Mouse (Mus musculus) CH12.LX (cell line): ENCODE measurements around the gene Iqcd. TPM values are rescaled to one million over a fixed set of nuclear protein-coding genes. Genes with fewer than 3 reads are reported as not detected.

Experiments used
- DNase-seq: peaks from one replicate; pipeline ENCODE4 v3.0.0-alpha.2; 2013; ENCODE audit errors: extremely low read depth
- H3K27ac ChIP-seq: 2 replicates; pipeline ENCODE4 v1.5.1; 2012; ENCODE audit warnings: low read depth, mild to moderate bottlenecking, control low read depth, moderate library complexity; ENCODE audit not compliant: insufficient read depth
- H3K27me3 ChIP-seq: replicated peaks from 2 replicates; pipeline ENCODE3; 2012; ENCODE audit warnings: inconsistent platforms
- H3K36me3 ChIP-seq, 2 experiments: replicated peaks in 1 of 2; 2 replicates each; pipeline versions ENCODE3 to v1.6.1; 2012; ENCODE audit warnings: inconsistent platforms in 1 of 2, low read length in 1 of 2, mild to moderate bottlenecking in 1 of 2, mixed read lengths in 1 of 2, moderate library complexity in 1 of 2; ENCODE audit not compliant: control insufficient read depth in 1 of 2, insufficient read depth in 1 of 2
- H3K4me1 ChIP-seq, 2 experiments: 2 replicates each; pipeline ENCODE4 v1.6.1; 2012; ENCODE audit warnings: inconsistent platforms in 1 of 2, moderate library complexity in 1 of 2; ENCODE audit not compliant: insufficient read depth in 2 of 2, control insufficient read depth in 1 of 2
- H3K4me2 ChIP-seq: 2 replicates; pipeline ENCODE4 v1.6.1; 2012; ENCODE audit warnings: low read depth, mild to moderate bottlenecking, control low read depth; ENCODE audit not compliant: poor library complexity, insufficient read depth, severe bottlenecking
- H3K4me3 ChIP-seq, 3 experiments: fragments of 150-350 bp in 1 of 3; sonication (generic) in 1 of 3; replicated peaks in 1 of 3; 2 replicates each; pipeline versions ENCODE3 to v1.5.1; 2011 to 2012; ENCODE audit warnings: low read depth in 2 of 3, low read length in 2 of 3, mild to moderate bottlenecking in 2 of 3, moderate library complexity in 2 of 3, control low read depth in 1 of 3, improper control_type of control experiment in 1 of 3, inconsistent platforms in 1 of 3, mixed read lengths in 1 of 3; ENCODE audit not compliant: poor library complexity in 1 of 3
- H3K79me2 ChIP-seq: replicated peaks from 2 replicates; pipeline ENCODE4 v1.6.1; 2012; ENCODE audit warnings: mild to moderate bottlenecking, moderate library complexity; ENCODE audit not compliant: control insufficient read depth, poor library complexity, insufficient read depth, severe bottlenecking; ENCODE audit errors: extremely low read depth
- H3K9ac ChIP-seq: 2 replicates; pipeline ENCODE4 v1.6.1; 2012; ENCODE audit warnings: low read depth, mild to moderate bottlenecking, control low read depth, moderate library complexity; ENCODE audit not compliant: insufficient read depth
- H3K9me3 ChIP-seq: replicated peaks from 2 replicates; pipeline ENCODE3; 2012; ENCODE audit warnings: low read length, inconsistent platforms, mixed read lengths
- CHD1 ChIP-seq: IDR thresholded peaks from 2 replicates; pipeline ENCODE4 v1.6.1; 2012; ENCODE audit warnings: low read depth, low read length, improper control_type of control experiment, inconsistent platforms
- ELF1 ChIP-seq: IDR thresholded peaks from 2 replicates; pipeline ENCODE4 v1.6.1; 2014; ENCODE audit warnings: low read depth, mild to moderate bottlenecking, inconsistent platforms, low read length, improper control_type of control experiment
- ETS1 ChIP-seq: conservative IDR thresholded peaks from 2 replicates; pipeline ENCODE4 v1.6.1; 2012; ENCODE audit warnings: low read depth, mild to moderate bottlenecking, inconsistent platforms, low read length, improper control_type of control experiment, moderate library complexity
- HCFC1 ChIP-seq: IDR thresholded peaks from 2 replicates; pipeline ENCODE4 v1.6.1; 2012; ENCODE audit warnings: low read depth, mild to moderate bottlenecking, inconsistent platforms, low read length, improper control_type of control experiment
- MAFK ChIP-seq: IDR thresholded peaks from 2 replicates; pipeline ENCODE4 v1.6.1; 2011; ENCODE audit warnings: low read length, improper control_type of control experiment; ENCODE audit not compliant: insufficient replicate concordance
- MAX ChIP-seq: IDR thresholded peaks from 2 replicates; pipeline ENCODE4 v1.6.1; 2011; ENCODE audit warnings: low read length, improper control_type of control experiment
- MYC ChIP-seq: IDR thresholded peaks from 2 replicates; pipeline ENCODE4 v1.6.1; 2011; ENCODE audit warnings: low read depth, mild to moderate bottlenecking, improper control_type of control experiment, low read length
- NRF1 ChIP-seq: IDR thresholded peaks from 2 replicates; pipeline ENCODE4 v1.6.1; 2014; ENCODE audit warnings: low read depth, mild to moderate bottlenecking, inconsistent platforms, low read length, improper control_type of control experiment, moderate library complexity
- POLR2A ChIP-seq: IDR thresholded peaks from 2 replicates; pipeline ENCODE4 v1.6.1; 2011; ENCODE audit warnings: low read depth, mild to moderate bottlenecking, improper control_type of control experiment, low read length
- POLR2AphosphoS2 ChIP-seq: IDR thresholded peaks from 2 replicates; pipeline ENCODE4 v1.6.1; 2011; ENCODE audit warnings: low read depth, low read length, improper control_type of control experiment
- RAD21 ChIP-seq: IDR thresholded peaks from 2 replicates; pipeline ENCODE4 v1.6.1; 2011; ENCODE audit warnings: low read depth, mild to moderate bottlenecking, low read length, improper control_type of control experiment, moderate library complexity
- SIN3A ChIP-seq: IDR thresholded peaks from 2 replicates; pipeline ENCODE4 v1.6.1; 2012; ENCODE audit warnings: low read length, improper control_type of control experiment, inconsistent platforms
- TBP ChIP-seq: conservative IDR thresholded peaks from 2 replicates; pipeline ENCODE4 v1.6.1; 2011; ENCODE audit warnings: low read depth, low read length, improper control_type of control experiment
- UBTF ChIP-seq: IDR thresholded peaks from 2 replicates; pipeline ENCODE4 v1.6.1; 2012; ENCODE audit warnings: low read depth, mild to moderate bottlenecking, inconsistent platforms, low read length, improper control_type of control experiment, moderate library complexity
- USF2 ChIP-seq: conservative IDR thresholded peaks from 2 replicates; pipeline ENCODE4 v1.6.1; 2011; ENCODE audit warnings: low read depth, low read length, improper control_type of control experiment
- ZC3H11A ChIP-seq: IDR thresholded peaks from 2 replicates; pipeline ENCODE4 v1.6.1; 2012; ENCODE audit warnings: low read depth, mild to moderate bottlenecking, inconsistent platforms, low read length, improper control_type of control experiment
- dilution Hi-C: fragments of 300-500 bp; cut with MboI; formaldehyde crosslinking; loops from 2 replicates; pipeline ENCODE4 v1.14.3; 2020; ENCODE audit warnings: low sequenced_read_pairs; ENCODE audit not compliant: extremely low pct_unique_long_range_greater_than_20kb, extremely low pct_ligation_motif_present
- in situ Hi-C: fragments of 300-500 bp; cut with MboI; formaldehyde crosslinking; loops from 3 replicates; pipeline ENCODE4 v1.14.3; 2019; ENCODE audit warnings: low sequenced_read_pairs, low pct_ligation_motif_present, low pct_unique_long_range_greater_than_20kb, mixed read lengths
- polyA plus RNA-seq: library from polyadenylated mRNA; unstranded; fragments of >175 nt; gene quantifications from 2 replicates; pipeline ENCODE4 v1.2.1, GENCODE M21; 2012; ENCODE audit warnings: low read depth; ENCODE audit not compliant: insufficient read length
- total RNA-seq, 2 experiments: library from RNA; depleted of rRNA; stranded (reverse); fragments of 300-350 nt in 1 of 2; fragments of >200 nt in 1 of 2; gene quantifications; 2 replicates each; pipeline ENCODE4 v1.2.3; 2012 to 2014

Gene Iqcd
- total and polyA plus RNA-seq, 3 experiments: 0.59 to 0.77 TPM; not detected in 1

DNA sequence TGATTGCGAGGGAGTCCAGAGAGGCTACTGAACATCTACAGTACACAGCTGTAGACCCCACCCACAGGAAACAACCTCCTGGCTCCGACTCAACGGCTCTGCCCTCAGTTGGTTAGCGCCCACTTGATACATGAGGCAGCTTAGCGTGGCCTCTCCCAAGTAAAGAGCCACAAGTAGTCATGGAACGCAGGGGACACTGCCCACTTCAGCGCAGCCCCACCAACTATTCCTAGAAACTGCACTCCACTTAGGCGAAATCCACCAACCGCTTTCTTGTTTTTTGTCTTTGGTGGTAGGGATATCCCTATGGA, 1.2 kb upstream of the Iqcd start:
- Histone ChIP-seq H3K4me2 (peak overlapping the region; percentile 89), H3K27me3 (peaks cover 10% of the 10 kb centered on the region), H3K9ac (no peak overlapping the region), H3K4me3 (peak overlapping the region in 1 of 3 experiments; percentile 75), H3K9me3 (peaks cover 4% of the 10 kb centered on the region), H3K36me3 (peaks cover 0 to 8% of the 10 kb centered on the region in 2 experiments), H3K79me2 (no peaks in the 10 kb centered on the region), H3K4me1 (peaks cover 7 to 51% of the 10 kb centered on the region in 2 experiments), H3K27ac (no peak overlapping the region)
- DNase-seq: no peak
- TF ChIP-seq MYC (no peak), POLR2A (no peak), RAD21 (no peak), SIN3A (no peak), HCFC1 (no peak), NRF1 (no peak), CHD1 (no peak), POLR2AphosphoS2 (no peak), ELF1 (no peak), USF2 (no peak), MAFK (no peak), UBTF (no peak)
- dilution Hi-C loops (no loop called here), in situ Hi-C loops (no loop called here)

DNA sequence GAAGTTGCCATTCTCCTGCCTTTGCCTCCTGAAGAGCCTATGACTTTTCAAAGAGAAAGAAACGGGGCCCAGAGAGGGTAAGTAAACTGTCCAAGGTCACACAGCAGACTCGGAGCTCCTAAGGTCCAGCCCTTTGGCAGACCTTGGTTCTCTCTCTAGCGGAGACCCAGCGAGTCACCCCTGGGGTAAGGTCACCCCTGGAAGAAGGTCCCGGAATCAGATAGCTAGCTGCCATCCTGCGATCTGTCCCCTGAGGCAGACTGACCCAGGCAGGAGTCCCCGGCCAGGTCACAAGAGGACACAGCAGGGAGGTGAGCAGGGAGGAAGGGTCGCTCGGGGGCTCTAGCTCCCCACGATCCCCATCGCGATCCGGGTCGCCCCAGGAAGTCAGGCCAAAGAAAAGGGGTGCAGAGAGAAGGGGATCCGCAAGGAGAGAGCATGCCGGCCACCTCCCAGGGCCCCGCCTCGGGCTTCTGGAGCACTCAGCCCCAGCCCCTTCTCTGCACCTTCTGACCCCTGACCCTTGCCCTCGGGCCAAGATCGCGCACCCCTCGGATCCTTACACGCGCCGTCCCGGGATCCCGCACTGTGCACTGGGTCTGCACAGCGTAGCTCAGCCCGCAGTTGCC, 762 bp upstream of the Iqcd start:
- DNase-seq: no peak
- Histone ChIP-seq H3K4me1 (peaks cover 7 to 48% of the 10 kb centered on the region in 2 experiments), H3K79me2 (no peaks in the 10 kb centered on the region), H3K27ac (no peak overlapping the region), H3K9ac (peak overlapping the region; percentile 36), H3K27me3 (peaks cover 10% of the 10 kb centered on the region), H3K4me3 (peak overlapping the region; percentile 70 to 75 (median 71)), H3K4me2 (peak overlapping the region; percentile 89), H3K36me3 (peaks cover 0 to 8% of the 10 kb centered on the region in 2 experiments), H3K9me3 (peaks cover 4% of the 10 kb centered on the region)
- in situ Hi-C loops (no loop called here), dilution Hi-C loops (no loop called here)
- no peak for TF ChIP-seq NRF1
- TF ChIP-seq ZC3H11A: no peak
- no peak for TF ChIP-seq HCFC1
- no peak for TF ChIP-seq MAX
- no peak for TF ChIP-seq MYC
- no peak for TF ChIP-seq SIN3A
- no peak for TF ChIP-seq TBP
- TF ChIP-seq ETS1: no peak
